Mouse (Mus musculus): Measurements from ENCODE around the gene Epha2. TPM values are rescaled to one million over a fixed set of nuclear protein-coding genes. Genes with fewer than 3 reads are reported as not detected.

Gene Epha2
- polyA plus RNA-seq (2014; fragmentation: Nextera tagmentation; extraction: Ambion mirVana): 1.2 and 1.7 TPM in 2 replicates

DNA sequence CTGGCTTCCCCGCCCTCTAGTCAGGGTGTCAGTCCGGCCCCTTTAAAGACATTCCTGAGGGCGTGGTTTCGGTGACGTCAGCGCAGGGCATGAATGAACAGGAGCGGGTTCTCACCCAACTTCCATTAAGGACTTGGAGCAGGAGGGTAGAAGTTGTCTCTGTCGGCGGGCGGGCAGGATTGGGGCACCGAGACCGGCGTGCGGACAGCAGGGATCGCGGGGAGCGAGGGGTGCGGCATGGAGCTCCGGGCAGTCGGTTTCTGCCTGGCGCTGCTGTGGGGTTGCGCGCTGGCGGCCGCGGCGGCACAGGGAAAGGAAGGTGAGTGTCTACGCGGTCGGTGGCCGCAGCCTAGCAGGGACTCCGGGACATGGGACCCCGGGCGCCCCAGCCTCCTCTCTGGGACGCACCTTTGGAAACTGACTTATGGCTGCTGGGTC is at the start of gene Epha2:
Gene Epha2, plus strand, starts transcription at position 125 of the 438 bp plus-strand sequence.
- DNase-seq: peak; percentile 89
- H3K4me3 ChIP-seq (replicated peaks; ENCODE audit: low read depth, low read length): peak within 1 kb of the TSS; percentile 42
- H3K27ac ChIP-seq (replicated peaks; ENCODE audit: low read depth, low read length): no peak within 1 kb of the TSS
- peaks cover 21% of the 10 kb centered on the region for H3K4me1 ChIP-seq (ENCODE audit: control insufficient read depth, insufficient read depth, low read length)
- no peaks in the 10 kb centered on the region for H3K36me3 ChIP-seq (ENCODE audit: control insufficient read depth, insufficient read depth, low read length)
- ATAC-seq (ENCODE audit: low FRiP score, low TSS enrichment): peak; percentile 56; the same call in 1 of the 2 replicates
- peak within 1 kb of the TSS; percentile 46 for H3K9ac ChIP-seq (replicated peaks; ENCODE audit: low read length)
- H3K9me3 ChIP-seq (ENCODE audit: control insufficient read depth, low read length): no peaks in the 10 kb centered on the region
- peaks cover 15% of the 10 kb centered on the region; the same call in 1 of the 2 replicates for H3K27me3 ChIP-seq (ENCODE audit: control insufficient read depth, insufficient read depth, low read length)
- WGBS: under 1% methylated on average over 35 of the region's 35 CpGs
- H3K4me2 ChIP-seq (ENCODE audit: low read length): peak within 1 kb of the TSS; percentile 95

GRCm38 (mm10) chr4:141252641-141253040 is 48.4 kb upstream of the Epha2 start:
- ATAC-seq (ENCODE audit: low FRiP score, low TSS enrichment) (no peak), DNase-seq (no peak)
- Histone ChIP-seq H3K27ac (replicated peaks; ENCODE audit: low read depth, low read length) (no peak overlapping the region), H3K4me1 (ENCODE audit: control insufficient read depth, insufficient read depth, low read length) (0 out of 2 replicates have a peak, but pooled peaks cover 3% of the 10 kb centered on the region), H3K9me3 (ENCODE audit: control insufficient read depth, low read length) (no peaks in the 10 kb centered on the region), H3K36me3 (ENCODE audit: control insufficient read depth, insufficient read depth, low read length) (no peaks in the 10 kb centered on the region), H3K4me3 (replicated peaks; ENCODE audit: low read depth, low read length) (no peak overlapping the region), H3K27me3 (ENCODE audit: control insufficient read depth, insufficient read depth, low read length) (peaks cover 21% of the 10 kb centered on the region), H3K9ac (replicated peaks; ENCODE audit: low read length) (no peak overlapping the region), H3K4me2 (ENCODE audit: low read length) (no peak overlapping the region)
- 75% methylated on average over 2 of the region's 2 CpGs for WGBS

DNA sequence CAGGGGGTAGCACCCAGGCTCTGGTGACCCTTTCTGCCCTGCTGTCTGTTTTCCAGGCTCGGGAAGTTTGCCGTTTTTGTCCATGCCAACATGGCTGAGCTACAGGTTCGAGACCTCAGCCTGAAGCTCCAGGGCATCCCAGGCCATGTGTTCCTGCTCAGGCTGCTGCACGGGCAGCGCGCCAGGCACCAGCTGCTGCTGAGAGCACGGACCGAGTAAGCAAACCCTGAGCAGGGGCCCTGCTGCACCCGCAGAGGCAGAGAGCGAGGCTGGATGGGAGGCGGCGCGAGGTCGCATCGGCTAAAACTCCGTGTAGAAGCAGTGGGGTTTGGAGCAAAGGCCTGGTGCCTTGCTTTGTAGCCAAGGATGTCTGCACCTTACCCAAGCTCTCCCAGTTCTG is 46.8 kb upstream of the Epha2 start:
- H3K36me3 ChIP-seq (ENCODE audit: control insufficient read depth, insufficient read depth, low read length): no peaks in the 10 kb centered on the region
- H3K27me3 ChIP-seq (ENCODE audit: control insufficient read depth, insufficient read depth, low read length): peaks cover 5% of the 10 kb centered on the region
- H3K4me3 ChIP-seq (replicated peaks; ENCODE audit: low read depth, low read length): no peak overlapping the region
- H3K9me3 ChIP-seq (ENCODE audit: control insufficient read depth, low read length): no peaks in the 10 kb centered on the region
- no peak overlapping the region for H3K4me2 ChIP-seq (ENCODE audit: low read length)
- WGBS: 82% methylated on average over 16 of the region's 16 CpGs
- no peak overlapping the region for H3K9ac ChIP-seq (replicated peaks; ENCODE audit: low read length)
- H3K4me1 ChIP-seq (ENCODE audit: control insufficient read depth, insufficient read depth, low read length): no peaks in the 10 kb centered on the region
- H3K27ac ChIP-seq (replicated peaks; ENCODE audit: low read depth, low read length): no peak overlapping the region
- DNase-seq: no peak
- ATAC-seq (ENCODE audit: low FRiP score, low TSS enrichment): no peak

GRCm38 (mm10) chr4:141257440-141257839 is 43.6 kb upstream of the Epha2 start:
- no peak overlapping the region for H3K4me3 ChIP-seq (replicated peaks; ENCODE audit: low read depth, low read length)
- 67% methylated on average over 5 of the region's 5 CpGs for WGBS

DNA sequence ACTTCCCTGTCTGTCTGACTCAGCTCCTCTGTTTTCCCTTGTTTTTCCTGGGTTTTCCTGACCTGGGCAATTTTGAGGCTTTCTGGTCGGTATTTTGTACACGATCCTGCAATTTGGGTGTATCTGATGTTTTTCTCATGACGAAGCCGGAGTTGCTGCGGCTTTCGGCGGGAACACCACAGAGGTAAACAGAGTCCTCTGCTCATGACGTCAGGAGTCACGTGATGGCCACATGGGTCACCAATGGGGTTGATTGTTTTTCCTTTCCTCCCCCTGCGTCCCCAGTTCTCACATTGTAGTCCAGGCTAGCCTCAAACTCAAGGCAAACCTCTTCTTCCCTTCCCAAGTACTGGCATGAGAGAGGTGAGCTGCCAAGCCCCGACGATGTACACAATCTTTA is 41.6 kb upstream of the Epha2 start:
- ATAC-seq (ENCODE audit: low FRiP score, low TSS enrichment) (no peak), DNase-seq (no peak)
- 80% methylated on average over 12 of the region's 12 CpGs for WGBS
- no peaks in the 10 kb centered on the region for H3K4me1 ChIP-seq (ENCODE audit: control insufficient read depth, insufficient read depth, low read length)
- no peak overlapping the region for H3K4me3 ChIP-seq (replicated peaks; ENCODE audit: low read depth, low read length)
- no peaks in the 10 kb centered on the region for H3K27me3 ChIP-seq (ENCODE audit: control insufficient read depth, insufficient read depth, low read length)
- no peak overlapping the region for H3K9ac ChIP-seq (replicated peaks; ENCODE audit: low read length)
- no peak overlapping the region for H3K27ac ChIP-seq (replicated peaks; ENCODE audit: low read depth, low read length)
- H3K9me3 ChIP-seq (ENCODE audit: control insufficient read depth, low read length): no peaks in the 10 kb centered on the region
- H3K36me3 ChIP-seq (ENCODE audit: control insufficient read depth, insufficient read depth, low read length): no peaks in the 10 kb centered on the region
- H3K4me2 ChIP-seq (ENCODE audit: low read length): no peak overlapping the region

More at GRCm38 (mm10) chr4:141257440-141257839, 43.6 kb upstream of the Epha2 start:
- H3K9ac ChIP-seq (replicated peaks; ENCODE audit: low read length): no peak overlapping the region
- H3K4me1 ChIP-seq (ENCODE audit: control insufficient read depth, insufficient read depth, low read length): no peaks in the 10 kb centered on the region
- no peak for DNase-seq
- no peak for ATAC-seq (ENCODE audit: low FRiP score, low TSS enrichment)
- H3K9me3 ChIP-seq (ENCODE audit: control insufficient read depth, low read length): no peaks in the 10 kb centered on the region
- no peaks in the 10 kb centered on the region for H3K36me3 ChIP-seq (ENCODE audit: control insufficient read depth, insufficient read depth, low read length)
- no peaks in the 10 kb centered on the region for H3K27me3 ChIP-seq (ENCODE audit: control insufficient read depth, insufficient read depth, low read length)
- no peak overlapping the region for H3K4me2 ChIP-seq (ENCODE audit: low read length)
- no peak overlapping the region for H3K27ac ChIP-seq (replicated peaks; ENCODE audit: low read depth, low read length)

DNA sequence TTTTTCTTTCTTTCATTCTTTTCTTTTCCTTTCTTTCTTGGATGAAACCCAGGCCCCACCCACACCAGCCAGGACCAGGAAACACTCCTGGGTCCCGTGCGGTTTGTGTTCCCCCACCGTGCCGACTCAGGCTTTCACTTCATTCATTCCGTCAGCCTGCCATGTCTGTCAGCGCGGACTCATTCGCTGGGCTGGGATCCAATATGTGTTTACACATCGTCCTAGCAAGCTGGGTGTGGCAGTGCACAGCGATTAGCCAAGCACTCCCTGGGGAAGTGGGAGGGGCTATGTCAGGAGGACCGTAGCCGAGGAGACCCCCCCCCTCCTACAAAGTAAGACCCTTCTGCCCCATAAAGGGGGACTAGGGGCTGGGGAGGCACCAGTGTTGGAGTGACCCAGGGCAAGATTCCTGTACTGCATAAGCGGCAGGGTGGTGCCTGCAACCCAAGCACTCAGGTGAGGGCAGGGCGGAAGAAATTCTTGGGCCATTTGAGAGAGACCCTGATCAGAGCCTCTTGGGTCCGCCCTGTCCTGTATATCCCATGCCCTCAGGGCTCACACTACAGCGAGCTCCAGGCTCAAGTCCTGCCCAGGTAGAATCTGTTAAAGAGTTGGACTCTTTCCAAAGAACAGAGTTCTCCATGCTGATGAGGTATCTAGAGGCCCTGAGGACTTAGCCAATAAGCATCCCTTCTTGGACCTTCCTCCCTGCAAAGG is 40.9 kb upstream of the Epha2 start:
- H3K4me3 ChIP-seq (replicated peaks; ENCODE audit: low read depth, low read length): no peak overlapping the region
- WGBS: 73% methylated on average over 16 of the region's 16 CpGs
- no peaks in the 10 kb centered on the region for H3K27me3 ChIP-seq (ENCODE audit: control insufficient read depth, insufficient read depth, low read length)
- no peaks in the 10 kb centered on the region for H3K36me3 ChIP-seq (ENCODE audit: control insufficient read depth, insufficient read depth, low read length)
- no peak overlapping the region for H3K4me2 ChIP-seq (ENCODE audit: low read length)
- H3K27ac ChIP-seq (replicated peaks; ENCODE audit: low read depth, low read length): no peak overlapping the region
- H3K4me1 ChIP-seq (ENCODE audit: control insufficient read depth, insufficient read depth, low read length): no peaks in the 10 kb centered on the region
- H3K9me3 ChIP-seq (ENCODE audit: control insufficient read depth, low read length): no peaks in the 10 kb centered on the region
- no peak for DNase-seq
- no peak overlapping the region for H3K9ac ChIP-seq (replicated peaks; ENCODE audit: low read length)
- ATAC-seq (ENCODE audit: low FRiP score, low TSS enrichment): no peak

GRCm38 (mm10) chr4:141262906-141263637 is 38.0 kb upstream of the Epha2 start:
- H3K9me3 ChIP-seq (ENCODE audit: control insufficient read depth, low read length): no peaks in the 10 kb centered on the region

DNA sequence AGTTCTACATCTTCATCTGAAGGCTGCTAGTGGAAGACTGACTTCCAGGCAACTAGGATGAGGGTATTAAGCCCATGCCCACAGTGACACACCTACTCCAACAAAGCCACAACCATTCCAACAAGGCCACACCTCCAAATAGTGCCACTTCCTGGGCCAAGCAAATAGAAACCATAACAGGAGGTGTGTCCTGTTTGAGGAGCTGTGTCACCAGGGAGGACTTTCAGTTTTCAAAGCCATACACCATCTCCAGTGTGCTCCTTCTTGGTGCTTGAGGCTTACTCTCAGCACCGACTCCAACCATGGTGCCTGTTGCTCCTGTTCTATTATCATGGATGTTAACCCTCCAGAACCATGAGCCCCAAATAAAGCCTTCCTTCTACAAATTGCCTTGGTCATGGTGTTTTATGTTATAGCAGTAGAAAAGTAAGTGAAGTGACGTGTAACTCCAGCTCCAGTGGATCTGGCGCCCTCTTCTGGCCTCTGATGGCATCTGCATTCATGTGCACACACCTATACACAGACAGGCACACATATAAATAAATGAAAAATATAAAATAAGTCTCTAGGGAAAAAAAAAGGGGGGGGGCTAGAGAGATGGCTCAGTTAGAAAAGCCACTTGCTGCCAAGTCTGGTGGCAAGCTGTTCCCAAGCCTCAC is 34.9 kb upstream of the Epha2 start:
- H3K4me3 ChIP-seq (replicated peaks; ENCODE audit: low read depth, low read length): no peak overlapping the region
- DNase-seq: no peak
- no peaks in the 10 kb centered on the region for H3K9me3 ChIP-seq (ENCODE audit: control insufficient read depth, low read length)
- H3K27me3 ChIP-seq (ENCODE audit: control insufficient read depth, insufficient read depth, low read length): no peaks in the 10 kb centered on the region
- no peaks in the 10 kb centered on the region for H3K36me3 ChIP-seq (ENCODE audit: control insufficient read depth, insufficient read depth, low read length)
- ATAC-seq (ENCODE audit: low FRiP score, low TSS enrichment): no peak
- H3K9ac ChIP-seq (replicated peaks; ENCODE audit: low read length): no peak overlapping the region
- 90% methylated on average over 3 of the region's 3 CpGs for WGBS
- no peak overlapping the region for H3K4me2 ChIP-seq (ENCODE audit: low read length)
- no peak overlapping the region for H3K27ac ChIP-seq (replicated peaks; ENCODE audit: low read depth, low read length)
- no peaks in the 10 kb centered on the region for H3K4me1 ChIP-seq (ENCODE audit: control insufficient read depth, insufficient read depth, low read length)

More at GRCm38 (mm10) chr4:141262906-141263637, 38.0 kb upstream of the Epha2 start:
- H3K4me1 ChIP-seq (ENCODE audit: control insufficient read depth, insufficient read depth, low read length): no peaks in the 10 kb centered on the region
- H3K9ac ChIP-seq (replicated peaks; ENCODE audit: low read length): no peak overlapping the region
- no peak for ATAC-seq (ENCODE audit: low FRiP score, low TSS enrichment)
- WGBS: 78% methylated on average over 10 of the region's 10 CpGs
- no peaks in the 10 kb centered on the region for H3K36me3 ChIP-seq (ENCODE audit: control insufficient read depth, insufficient read depth, low read length)
- H3K27me3 ChIP-seq (ENCODE audit: control insufficient read depth, insufficient read depth, low read length): no peaks in the 10 kb centered on the region
- no peak for DNase-seq
- no peak overlapping the region for H3K4me2 ChIP-seq (ENCODE audit: low read length)
- no peak overlapping the region for H3K4me3 ChIP-seq (replicated peaks; ENCODE audit: low read depth, low read length)
- no peak overlapping the region for H3K27ac ChIP-seq (replicated peaks; ENCODE audit: low read depth, low read length)

All from midbrain, embryonic 14.5 days (tissue).